Mouse (Mus musculus): Measurements from ENCODE around the gene Pcsk6. TPM values are rescaled to one million over a fixed set of nuclear protein-coding genes. Genes with fewer than 3 reads are reported as not detected.

Gene Pcsk6
- total RNA-seq, 2 experiments from 2014 or later = 8.5 to 9.5 TPM

GRCm38 (mm10) chr7:65982057-65982456 is 120.5 kb downstream of the Pcsk6 start:
- DNase-seq (ENCODE audit: extremely low spot score in 1 of 2, low spot score in 2 of 2) = no peak
- H3K4me3 ChIP-seq = no peak overlapping the region
- intact Hi-C loops (cut with DNase I) = no loop called here
- no peak for TF ChIP-seq CTCF (IDR thresholded peaks at IDR 0.05)
- H3K27ac ChIP-seq = no peak overlapping the region

- no peak for DNase-seq (ENCODE audit: extremely low spot score in 1 of 2, low spot score in 2 of 2)
- intact Hi-C loops (cut with DNase I) = no loop called here
- no peak for TF ChIP-seq CTCF (IDR thresholded peaks at IDR 0.05)
- Histone ChIP-seq H3K27ac (no peak overlapping the region), H3K4me3 (no peak overlapping the region)
These were observed 126.7 kb downstream of the Pcsk6 start for GRCm38 (mm10) chr7:65988249-65988648.

- no peak for TF ChIP-seq CTCF (IDR thresholded peaks at IDR 0.05)
- no peak for DNase-seq (ENCODE audit: extremely low spot score in 1 of 2, low spot score in 2 of 2)
- intact Hi-C loops (cut with DNase I) = no loop called here
- Histone ChIP-seq H3K4me3 (no peak overlapping the region), H3K27ac (no peak overlapping the region)
These were observed 127.2 kb downstream of the Pcsk6 start for GRCm38 (mm10) chr7:65988709-65989108.

- H3K27ac ChIP-seq = no peak overlapping the region
- no peak for DNase-seq (ENCODE audit: extremely low spot score in 1 of 2, low spot score in 2 of 2)
- intact Hi-C loops (cut with DNase I) = no loop called here
- TF ChIP-seq CTCF (IDR thresholded peaks at IDR 0.05) = no peak
- no peak overlapping the region for H3K4me3 ChIP-seq
These were observed 130.8 kb downstream of the Pcsk6 start for GRCm38 (mm10) chr7:65992329-65992728.

GRCm38 (mm10) chr7:65993410-65993809 is 131.9 kb downstream of the Pcsk6 start:
- Histone ChIP-seq H3K4me3 (no peak overlapping the region), H3K27ac (no peak overlapping the region)
- no peak for TF ChIP-seq CTCF (IDR thresholded peaks at IDR 0.05)
- intact Hi-C loops (cut with DNase I) = no loop called here
- DNase-seq (ENCODE audit: extremely low spot score in 1 of 2, low spot score in 2 of 2) = no peak

GRCm38 (mm10) chr7:66001035-66001754 is 139.7 kb downstream of the Pcsk6 start:
- DNase-seq (ENCODE audit: extremely low spot score in 1 of 2, low spot score in 2 of 2) = no peak
- intact Hi-C loops (cut with DNase I) = no loop called here
- Histone ChIP-seq H3K27ac (no peak overlapping the region), H3K4me3 (no peak overlapping the region)
- TF ChIP-seq CTCF (IDR thresholded peaks at IDR 0.05) = no peak

GRCm38 (mm10) chr7:66001797-66002196 is 140.3 kb downstream of the Pcsk6 start:
- no peak overlapping the region for H3K4me3 ChIP-seq
- TF ChIP-seq CTCF (IDR thresholded peaks at IDR 0.05) = no peak
- no peak for DNase-seq (ENCODE audit: extremely low spot score in 1 of 2, low spot score in 2 of 2)
- intact Hi-C loops (cut with DNase I) = loop anchor here (1.0 kb wide), 1 partner anchor 123 kb away; no protein-coding TSS in a partner anchor
- H3K27ac ChIP-seq = no peak overlapping the region

- Histone ChIP-seq H3K27ac (no peak overlapping the region), H3K4me3 (no peak overlapping the region)
- no peak for TF ChIP-seq CTCF (IDR thresholded peaks at IDR 0.05)
- no peak for DNase-seq (ENCODE audit: extremely low spot score in 1 of 2, low spot score in 2 of 2)
- intact Hi-C loops (cut with DNase I) = no loop called here
These were observed 141.9 kb downstream of the Pcsk6 start for GRCm38 (mm10) chr7:66003447-66003846.

- H3K27ac ChIP-seq = no peak overlapping the region
- no peak for DNase-seq (ENCODE audit: extremely low spot score in 1 of 2, low spot score in 2 of 2)
- H3K4me3 ChIP-seq = no peak overlapping the region
- TF ChIP-seq CTCF (IDR thresholded peaks at IDR 0.05) = no peak
- intact Hi-C loops (cut with DNase I) = no loop called here
These were observed 142.5 kb downstream of the Pcsk6 start for GRCm38 (mm10) chr7:66003865-66004638.

GRCm38 (mm10) chr7:66005066-66005465 is 143.5 kb downstream of the Pcsk6 start:
- TF ChIP-seq CTCF (IDR thresholded peaks at IDR 0.05) = no peak
- Histone ChIP-seq H3K4me3 (no peak overlapping the region), H3K27ac (no peak overlapping the region)
- intact Hi-C loops (cut with DNase I) = no loop called here
- DNase-seq (ENCODE audit: extremely low spot score in 1 of 2, low spot score in 2 of 2) = no peak

- intact Hi-C loops (cut with DNase I) = no loop called here
- no peak overlapping the region for H3K4me3 ChIP-seq
- no peak for DNase-seq (ENCODE audit: extremely low spot score in 1 of 2, low spot score in 2 of 2)
- H3K27ac ChIP-seq = no peak overlapping the region
- no peak for TF ChIP-seq CTCF (IDR thresholded peaks at IDR 0.05)
These were observed 146.8 kb downstream of the Pcsk6 start for GRCm38 (mm10) chr7:66008161-66008891.

- intact Hi-C loops (cut with DNase I) = no loop called here
- no peak for DNase-seq (ENCODE audit: extremely low spot score in 1 of 2, low spot score in 2 of 2)
- no peak for TF ChIP-seq CTCF (IDR thresholded peaks at IDR 0.05)
- Histone ChIP-seq H3K4me3 (no peak overlapping the region), H3K27ac (no peak overlapping the region)
These were observed 147.3 kb downstream of the Pcsk6 start for GRCm38 (mm10) chr7:66008892-66009273.

Measured in left cerebral cortex, adult 2 months (tissue).